Mouse (Mus musculus) 416B (cell line): Measurements from ENCODE around the gene Pdzd2.
A peak's percentile ranks its signal among the peaks of the same experiment; 100 is the strongest.

Source experiments
- DNase-seq: peaks from one replicate; pipeline ENCODE4 v3.0.0; 2011; ENCODE audit warnings: low read depth

Gene Pdzd2

GRCm38 (mm10) chr15:12533254-12533653, 206.5 kb downstream of the Pdzd2 start:
- DNase-seq: no peak

- DNase-seq: no peak
Observed at GRCm38 (mm10) chr15:12532568-12532967, 207.2 kb downstream of the Pdzd2 start.

DNA sequence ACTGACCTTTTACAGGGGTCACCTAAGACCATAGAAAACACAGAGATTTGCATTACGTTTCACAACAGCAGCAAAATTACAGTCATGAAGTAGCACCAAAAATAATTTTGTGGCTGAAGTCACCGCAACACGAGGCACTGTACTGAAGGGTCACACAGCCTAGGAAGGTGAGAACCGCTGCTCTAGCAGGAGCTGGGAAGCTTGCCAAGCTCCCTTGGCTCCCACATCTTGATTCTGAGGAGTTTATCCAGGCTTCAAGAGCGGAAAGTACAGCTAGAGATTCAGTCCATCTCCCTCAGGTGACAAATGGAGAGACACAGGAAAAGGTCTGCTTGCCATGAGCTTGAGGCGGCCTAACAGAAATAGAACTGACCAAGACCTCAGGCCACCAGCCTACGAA, 216.9 kb downstream of the Pdzd2 start:
- no peak for DNase-seq

GRCm38 (mm10) chr15:12520292-12520691, 219.4 kb downstream of the Pdzd2 start:
- no peak for DNase-seq

DNA sequence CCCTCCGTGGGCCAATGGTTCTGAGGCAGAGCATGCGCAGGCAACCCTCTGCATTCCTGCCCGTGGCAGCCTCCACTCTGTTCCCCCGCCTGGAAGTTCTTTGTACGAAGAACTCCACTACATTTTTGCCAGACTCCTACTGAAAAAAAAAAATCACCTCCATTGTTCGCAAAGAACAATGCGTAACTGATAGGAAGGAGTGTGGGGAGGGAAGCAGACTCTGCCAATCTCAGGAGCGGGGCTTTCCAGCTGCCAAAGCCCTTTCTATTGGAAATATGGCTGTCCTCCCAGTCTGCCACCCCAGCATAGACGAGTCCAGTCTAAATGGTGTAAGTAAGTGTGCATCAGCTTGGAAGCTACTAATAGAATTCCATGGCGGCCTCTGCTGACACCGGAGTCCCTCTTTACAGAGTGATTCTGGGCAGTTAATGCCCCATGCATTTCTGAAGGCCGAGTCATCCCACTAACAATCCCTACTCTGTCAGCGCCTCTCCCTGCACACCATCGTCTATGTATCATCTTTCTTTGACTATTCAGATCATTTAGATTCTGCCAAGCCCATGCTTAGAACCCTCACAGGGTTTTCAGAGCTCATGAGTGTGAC, 221.3 kb downstream of the Pdzd2 start:
- no peak for DNase-seq

DNA sequence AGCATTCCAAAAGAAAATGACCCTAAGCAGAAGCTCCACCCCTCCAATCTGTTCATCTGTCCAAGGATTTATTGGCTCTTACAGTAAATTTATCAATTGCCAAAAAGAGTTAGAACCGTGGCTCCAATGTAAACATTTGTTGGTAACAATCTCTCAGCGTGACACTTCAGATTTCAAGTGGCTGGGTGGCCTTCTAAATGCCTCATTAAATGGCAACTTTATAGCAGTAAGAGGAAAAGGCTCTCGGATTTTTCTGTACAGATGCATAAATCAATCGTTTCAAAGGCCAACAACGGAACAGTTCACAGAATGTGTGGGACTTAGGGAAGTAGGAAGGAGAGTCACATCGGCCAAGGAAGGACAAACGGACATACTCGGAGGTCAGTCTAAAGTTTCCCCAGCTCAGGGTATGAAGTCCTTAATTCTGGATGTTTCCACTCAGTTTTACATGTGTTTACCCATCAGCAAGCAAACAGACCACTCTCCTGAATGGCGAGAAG, 222.4 kb downstream of the Pdzd2 start:
- DNase-seq: no peak

DNA sequence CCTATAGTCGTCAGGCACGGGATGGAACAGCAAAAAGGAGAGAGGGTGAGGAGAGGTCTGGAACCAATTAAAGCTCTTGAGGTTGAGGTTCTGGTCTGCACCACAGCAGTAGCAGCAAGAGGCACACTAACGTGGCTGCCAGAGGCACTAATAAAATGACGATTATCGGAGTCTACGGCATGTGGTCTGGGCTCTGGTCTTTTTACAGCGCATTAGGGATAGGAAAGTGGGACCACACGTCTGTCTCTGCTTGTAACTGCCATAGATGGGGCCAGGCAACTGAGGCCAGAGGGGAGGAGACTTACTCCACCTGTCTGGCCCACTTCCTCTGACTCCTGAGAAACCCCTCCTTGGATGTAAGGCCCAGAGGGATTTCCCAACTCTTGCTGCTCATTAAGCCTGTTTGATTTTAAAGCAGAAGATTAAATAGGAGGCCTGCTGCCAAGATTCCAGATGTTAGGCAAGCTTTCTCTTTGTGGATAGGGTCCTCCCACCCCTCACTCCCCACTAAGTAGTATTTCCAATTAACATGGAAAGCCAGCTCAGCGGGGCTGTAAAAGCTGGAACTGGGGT, 224.4 kb downstream of the Pdzd2 start:
- DNase-seq: no peak

GRCm38 (mm10) chr15:12513526-12513925, 226.2 kb downstream of the Pdzd2 start:
- DNase-seq: no peak

GRCm38 (mm10) chr15:12508765-12509377, 230.9 kb downstream of the Pdzd2 start:
- peak; percentile 94 for DNase-seq

- DNase-seq: no peak
Observed at GRCm38 (mm10) chr15:12507523-12507922, 232.2 kb downstream of the Pdzd2 start.

DNA sequence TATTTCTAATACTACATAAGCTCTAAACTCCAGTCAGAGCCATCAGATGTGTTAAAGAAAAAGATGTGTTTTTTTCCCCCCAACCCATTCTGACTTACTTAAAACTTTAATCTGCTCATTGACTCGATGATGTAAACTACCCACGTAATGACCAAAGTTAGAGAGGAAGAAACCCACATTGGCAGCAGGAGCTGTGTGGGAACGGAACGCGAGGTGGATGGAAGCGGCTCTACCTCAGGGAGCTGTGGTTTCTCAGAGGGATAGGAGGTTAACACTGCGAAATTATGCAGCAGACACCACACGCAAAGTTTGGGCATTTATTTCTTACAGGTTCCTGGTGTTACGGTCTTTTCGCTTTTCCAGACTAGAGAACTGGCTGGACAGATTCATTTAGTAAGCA, 233.2 kb downstream of the Pdzd2 start:
- DNase-seq: no peak

DNA sequence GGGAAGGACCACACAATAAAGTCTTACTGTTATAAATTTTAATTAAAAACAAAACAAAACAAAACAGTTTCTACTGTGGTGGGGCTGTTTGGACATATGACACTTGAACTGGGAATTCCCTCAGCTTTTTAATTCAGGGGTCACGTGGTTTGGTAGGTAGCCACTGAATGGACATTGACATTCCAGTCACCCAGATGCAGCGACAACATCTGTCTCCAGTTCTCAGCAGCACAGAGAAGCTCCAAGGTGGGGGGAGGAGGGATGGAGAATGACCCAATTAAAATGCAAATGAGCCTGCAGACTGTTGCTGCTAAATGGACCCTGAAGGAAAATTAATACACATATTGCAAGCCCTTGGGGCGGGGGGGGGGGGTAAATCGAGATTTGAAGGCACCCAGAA, 233.6 kb downstream of the Pdzd2 start:
- no peak for DNase-seq

- DNase-seq: no peak
Observed at GRCm38 (mm10) chr15:12505556-12505955, 234.2 kb downstream of the Pdzd2 start.

DNA sequence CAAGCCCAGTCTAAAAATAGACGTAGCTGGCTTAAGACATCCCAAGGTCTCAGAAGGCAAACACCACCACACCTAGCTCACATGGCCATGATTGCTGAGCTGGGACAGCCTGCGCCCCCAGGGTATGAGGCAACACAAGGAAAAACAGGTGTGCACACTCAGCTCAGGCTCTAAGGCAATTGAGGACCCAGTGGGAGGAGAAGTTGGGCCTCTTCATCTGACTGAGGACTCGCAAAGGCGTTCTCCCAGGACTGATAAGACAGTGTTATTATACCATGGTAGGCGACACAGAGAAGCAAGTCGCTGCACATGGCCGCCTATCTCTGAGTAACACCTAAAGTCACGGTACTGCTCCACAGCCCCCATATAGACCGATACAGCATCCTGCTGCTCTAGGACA, 235.8 kb downstream of the Pdzd2 start:
- no peak for DNase-seq

DNA sequence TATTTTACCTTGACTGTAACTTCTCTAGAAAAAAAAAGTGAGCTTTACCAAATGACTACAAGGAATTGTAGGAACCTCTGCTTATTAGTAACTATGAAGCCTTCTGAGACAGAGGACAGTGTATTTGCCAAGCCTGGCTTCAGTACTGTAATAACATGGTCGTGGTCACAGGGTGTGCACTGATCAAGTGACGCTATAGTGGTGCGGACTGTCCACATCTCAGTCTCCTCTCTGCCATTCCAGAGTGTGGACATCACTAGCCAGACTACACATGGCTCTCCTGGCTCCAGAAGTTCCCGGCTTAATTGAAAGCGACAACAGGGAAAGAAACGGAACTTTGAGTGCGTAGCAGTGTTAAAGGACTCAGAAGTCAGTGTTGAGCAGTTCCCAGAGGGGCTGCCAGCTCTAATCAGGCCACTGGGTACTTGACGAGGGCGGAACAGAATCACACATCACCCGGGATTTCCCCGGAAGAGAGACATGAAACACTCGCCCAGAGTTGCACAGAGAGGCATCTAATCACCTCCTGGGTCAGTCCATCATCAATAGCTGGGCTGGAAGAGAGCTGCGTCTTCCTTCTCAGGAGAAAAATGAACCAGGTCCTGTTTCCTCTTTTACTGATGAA, 237.7 kb downstream of the Pdzd2 start:
- DNase-seq: no peak

DNA sequence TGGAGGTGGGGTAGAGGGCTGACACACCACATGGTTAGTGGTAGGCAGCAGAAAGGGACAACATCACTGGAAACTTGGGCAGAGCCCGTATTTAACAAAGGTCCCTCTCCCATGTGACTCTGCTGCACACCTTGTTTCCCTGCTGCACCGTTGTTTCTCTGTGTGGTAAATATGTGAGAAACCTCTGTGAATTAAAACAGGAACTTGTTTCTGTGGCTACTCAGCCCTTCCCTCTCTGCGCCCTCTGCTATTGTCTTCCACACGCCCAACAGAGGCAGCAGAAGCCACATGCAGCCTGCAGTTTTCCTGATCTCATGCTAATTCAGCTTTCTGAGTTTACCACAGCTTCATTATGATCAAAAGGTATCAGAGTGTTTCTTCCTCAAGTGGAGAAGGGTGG, 239.1 kb downstream of the Pdzd2 start:
- DNase-seq: peak; percentile 40

DNA sequence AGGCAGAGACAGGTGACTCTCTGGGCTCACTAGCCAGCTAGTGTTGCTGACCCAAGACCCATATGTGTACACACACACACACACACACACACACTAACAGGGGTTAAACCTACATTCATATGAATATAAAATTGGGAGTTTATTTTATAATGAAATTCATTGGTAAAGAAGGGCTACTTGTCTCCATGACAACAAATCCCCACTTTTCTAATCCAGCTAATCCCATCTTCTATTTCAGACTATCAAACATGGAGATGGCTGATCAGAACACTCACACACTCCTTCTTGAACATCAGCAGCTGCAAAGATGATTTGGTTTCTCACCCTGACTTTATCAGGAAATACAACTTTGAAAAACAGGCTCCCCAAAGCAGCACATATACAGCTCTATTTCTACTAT, 245.6 kb downstream of the Pdzd2 start:
- DNase-seq: no peak

GRCm38 (mm10) chr15:12493258-12493657, 246.5 kb downstream of the Pdzd2 start:
- DNase-seq: no peak

GRCm38 (mm10) chr15:12490969-12491368, 248.8 kb downstream of the Pdzd2 start:
- DNase-seq: no peak

- DNase-seq: peak; percentile 51
Observed at GRCm38 (mm10) chr15:12490527-12490926, 249.2 kb downstream of the Pdzd2 start.

DNA sequence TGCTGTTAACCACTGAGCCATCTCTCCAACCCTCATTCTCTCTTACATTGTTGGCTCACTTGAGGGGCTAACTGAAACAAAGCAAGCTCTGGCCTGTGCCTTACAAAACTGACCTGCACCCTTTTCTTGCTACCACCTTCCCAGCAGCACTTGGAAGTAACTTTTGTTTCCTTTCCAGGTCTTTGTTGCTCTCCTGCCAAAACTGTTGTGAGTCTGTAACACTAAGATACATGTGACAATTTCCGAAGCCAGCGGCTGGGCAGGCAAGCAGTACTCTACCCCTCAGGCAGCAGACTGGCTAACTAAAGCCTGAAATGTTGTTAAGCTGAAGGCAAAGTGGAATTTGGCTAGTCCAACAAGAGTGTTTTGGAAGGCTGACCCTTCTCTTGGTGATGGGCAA, 251.4 kb downstream of the Pdzd2 start:
- no peak for DNase-seq

DNA sequence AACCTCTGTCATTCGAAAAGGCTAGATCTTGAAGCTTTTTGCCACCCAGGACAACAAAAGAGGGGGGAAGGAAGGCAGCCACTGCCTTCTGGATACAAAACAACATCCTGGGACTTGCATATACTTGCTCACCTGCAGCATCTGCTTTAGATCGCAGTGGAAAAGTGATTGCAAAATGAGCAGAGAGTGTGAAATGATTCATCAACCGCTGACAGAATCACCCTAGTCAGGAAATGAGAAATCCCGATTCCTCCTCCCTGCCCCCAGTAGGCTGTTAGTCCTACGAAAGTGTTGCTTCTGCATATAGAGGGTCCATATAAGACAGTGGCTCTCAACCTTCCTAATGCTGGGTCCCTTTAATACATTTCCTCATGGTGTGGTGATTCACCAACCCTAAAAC, 258.5 kb downstream of the Pdzd2 start:
- DNase-seq: peak; percentile 83

GRCm38 (mm10) chr15:12480369-12480768, 259.4 kb downstream of the Pdzd2 start:
- DNase-seq: no peak
